Mouse (Mus musculus): Measurements from ENCODE around the gene Mark3.
"Not testable (repeated sequence)": the region's sequence is repeated elsewhere in the genome, so short reads cannot be mapped to it uniquely, and the experiment has no call there.

The Mark3 gene

DNA sequence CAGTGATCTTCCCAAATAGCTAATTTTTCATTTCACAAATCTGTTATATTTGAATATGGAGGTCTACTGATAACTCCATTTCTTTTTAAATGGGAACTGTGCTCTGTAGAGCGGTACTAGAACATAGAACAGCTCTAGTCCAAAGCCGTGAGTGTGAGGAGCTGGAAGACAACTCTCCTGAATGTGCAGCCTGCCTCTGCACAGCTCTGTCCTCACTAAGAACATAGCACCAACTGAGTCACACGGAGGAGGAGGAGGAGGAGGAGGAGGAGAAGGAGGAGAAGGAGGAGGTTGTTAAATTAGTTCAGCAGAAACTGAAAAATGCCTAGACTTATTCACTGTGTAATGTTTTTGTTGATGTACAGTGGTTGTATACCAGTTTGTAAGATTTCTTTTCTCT, 78.6 kb downstream of the Mark3 start:
- peak; percentile 17; the same call in 1 of the 2 replicates for ATAC-seq (ENCODE audit: low TSS enrichment)

DNA sequence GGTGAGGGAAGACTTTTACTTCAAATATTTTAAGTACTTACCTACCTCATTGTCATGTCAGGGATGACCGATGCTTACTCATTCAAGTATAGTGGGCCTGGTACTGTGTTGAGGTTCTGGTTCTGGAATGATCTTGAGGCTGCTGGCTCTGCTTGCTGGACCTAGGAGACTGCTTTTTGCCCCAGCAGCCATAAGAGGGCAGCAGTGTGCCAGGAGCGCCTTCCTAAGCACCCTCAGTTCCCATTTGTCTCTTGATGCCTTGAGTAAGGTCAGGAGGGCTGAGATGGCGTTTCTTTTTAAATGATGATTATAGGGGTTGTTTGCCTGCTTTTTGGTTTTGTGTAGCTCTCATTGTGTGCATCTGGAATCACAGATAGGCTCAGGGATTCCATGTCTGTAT, 79.1 kb downstream of the Mark3 start:
- ATAC-seq (ENCODE audit: low TSS enrichment) = peak; percentile 60

DNA sequence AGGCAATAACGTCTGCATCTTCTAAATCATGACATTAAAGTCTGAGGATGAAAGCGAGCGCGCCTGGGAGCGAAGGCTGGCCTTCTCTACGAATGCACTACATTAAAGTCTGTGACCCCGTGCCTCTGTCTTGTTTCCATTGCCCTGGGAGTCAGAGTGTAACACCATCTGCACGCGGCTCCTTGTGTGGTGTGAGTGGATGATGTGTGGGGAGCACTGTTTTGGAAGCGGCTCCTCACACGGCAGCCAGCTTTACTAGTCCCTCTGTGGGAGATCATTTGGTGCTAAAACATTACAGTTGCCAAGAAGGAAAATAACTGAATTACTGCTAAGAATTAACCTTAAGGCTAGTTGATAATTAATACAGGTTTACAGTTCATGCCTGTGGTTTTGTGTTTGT, 81.4 kb downstream of the Mark3 start:
- no peak for ATAC-seq (ENCODE audit: low TSS enrichment)

- ATAC-seq (ENCODE audit: low TSS enrichment) = no peak
Observed at GRCm38 (mm10) chr12:111659331-111659730, 85.0 kb downstream of the Mark3 start.

DNA sequence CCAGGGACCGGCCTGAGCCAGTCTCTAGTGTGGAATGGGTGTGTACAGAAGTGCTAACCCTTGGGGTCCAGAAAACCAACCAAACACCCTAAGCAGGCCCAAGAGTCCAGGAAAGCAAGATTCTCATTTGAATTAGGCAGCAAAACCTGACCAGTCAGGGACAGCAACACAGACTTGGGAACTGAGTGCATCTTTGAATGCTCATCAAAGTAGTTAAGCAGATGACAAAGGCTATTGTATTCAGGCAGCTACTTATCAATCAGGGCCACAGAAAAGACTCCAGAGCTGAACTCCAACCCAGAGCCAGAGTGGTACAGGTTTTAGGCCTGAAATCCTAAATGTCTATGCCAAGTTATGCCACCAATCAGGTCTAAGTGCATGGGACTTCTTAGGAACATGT, 86.3 kb downstream of the Mark3 start:
- ATAC-seq (ENCODE audit: low TSS enrichment) = no peak

GRCm38 (mm10) chr12:111661554-111661953, 87.2 kb downstream of the Mark3 start:
- not testable (repeated sequence) for ATAC-seq (ENCODE audit: low TSS enrichment)

DNA sequence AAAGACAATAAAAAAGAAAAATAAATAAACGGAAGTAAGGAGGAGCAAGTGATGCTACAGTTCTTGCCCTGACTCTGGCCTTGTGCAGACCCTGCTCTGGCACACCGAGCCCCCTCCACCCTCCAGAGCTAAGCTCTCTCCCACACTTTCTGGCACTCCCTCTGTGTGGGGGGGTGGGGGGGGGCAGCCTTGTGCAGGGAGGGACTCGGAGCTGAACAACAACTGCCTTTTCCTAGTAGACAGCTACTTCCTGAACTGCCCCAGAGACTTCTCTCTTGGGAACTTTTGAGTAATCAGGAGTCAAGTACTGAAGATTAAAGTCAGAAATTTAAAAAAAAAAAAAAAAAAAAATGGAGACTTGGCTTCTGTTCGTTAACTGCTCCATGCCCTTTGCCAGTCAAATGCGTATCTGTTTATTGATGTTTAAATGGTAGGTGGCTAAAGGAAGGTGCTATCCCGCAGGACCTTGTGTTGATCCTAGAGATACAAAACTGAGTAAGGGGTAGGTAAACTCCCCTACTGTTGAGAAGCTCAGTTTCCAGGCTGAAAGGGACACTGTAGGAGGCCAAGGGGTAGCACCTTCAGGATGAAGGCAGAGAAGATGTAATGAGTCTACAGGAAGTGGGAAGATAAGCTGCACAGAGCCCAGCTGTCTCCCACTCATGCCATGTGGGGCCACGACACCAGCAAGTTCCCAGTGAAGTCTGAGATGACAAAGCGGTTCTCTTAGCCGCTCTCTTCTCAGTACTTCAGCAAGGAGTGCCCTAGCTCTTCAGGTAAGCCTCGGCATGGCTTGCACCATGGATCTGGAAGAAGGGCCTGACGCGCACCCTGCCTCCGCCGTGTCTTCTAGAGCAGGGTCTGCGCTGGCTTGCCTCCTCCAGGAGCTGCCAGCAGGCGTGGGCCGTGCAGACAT, 89.2 kb downstream of the Mark3 start:
- ATAC-seq (ENCODE audit: low TSS enrichment) = no peak

- no peak for ATAC-seq (ENCODE audit: low TSS enrichment)
Observed at GRCm38 (mm10) chr12:111664144-111664634, 89.9 kb downstream of the Mark3 start.

DNA sequence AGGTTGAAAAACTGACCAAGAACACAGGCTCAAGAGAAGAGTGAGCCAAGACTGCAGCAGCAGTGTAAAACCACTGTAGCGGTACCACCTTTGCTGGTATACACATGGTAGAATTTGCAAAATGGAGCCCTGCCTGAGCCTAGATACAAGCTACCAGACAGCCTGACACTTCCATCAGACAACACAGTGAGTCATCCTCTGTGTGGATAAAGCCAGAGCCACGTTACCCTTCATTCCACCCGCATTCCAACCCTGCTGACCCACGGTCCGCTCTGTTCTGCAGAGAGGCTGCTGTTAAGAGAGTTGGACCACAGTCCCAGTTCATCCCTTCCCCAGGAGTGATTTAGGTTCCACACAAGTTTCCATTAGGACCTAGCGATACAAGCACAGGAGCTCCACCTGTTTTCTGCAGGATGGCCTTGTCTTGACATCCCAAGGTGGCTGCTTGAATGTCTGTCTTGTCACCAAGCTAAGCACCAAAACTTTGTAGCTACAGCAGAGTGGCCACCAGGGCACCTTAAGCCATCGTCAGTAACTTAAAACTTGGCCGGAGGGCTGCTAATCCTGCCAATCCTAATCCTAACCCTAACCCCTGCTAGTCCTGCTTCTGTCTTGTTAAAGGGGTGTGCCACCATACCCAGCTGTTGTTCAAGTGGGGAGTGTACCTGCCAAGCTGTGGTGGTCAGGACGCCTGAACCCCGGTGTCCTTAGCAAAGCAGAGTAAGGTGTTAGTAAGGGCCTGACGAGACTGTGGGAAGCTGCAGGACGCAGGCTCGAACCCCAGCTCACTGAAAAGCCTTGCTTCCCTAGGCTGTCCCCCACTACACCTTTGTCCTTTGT, 90.9 kb downstream of the Mark3 start:
- ATAC-seq (ENCODE audit: low TSS enrichment) = no peak

DNA sequence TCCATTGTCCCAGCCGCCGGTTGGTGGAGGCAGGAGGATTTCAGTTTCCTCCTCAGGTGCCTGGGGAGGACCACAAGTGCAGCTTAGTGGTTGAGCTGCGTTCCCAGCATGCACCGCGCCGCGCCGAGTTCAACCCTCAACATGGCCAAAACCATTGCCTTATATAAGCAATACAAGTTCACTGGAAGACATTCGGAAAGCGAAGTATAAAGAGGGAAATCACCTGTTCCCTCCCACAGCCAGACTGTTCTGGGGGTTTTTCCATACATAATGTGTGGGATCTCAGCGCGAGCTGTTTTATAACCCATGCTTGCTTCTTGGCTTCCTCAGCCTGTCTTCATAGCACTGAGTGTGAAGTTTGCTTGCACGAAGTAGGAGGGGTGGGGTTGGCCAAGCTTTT, 92.1 kb downstream of the Mark3 start:
- peak; percentile 44 for ATAC-seq (ENCODE audit: low TSS enrichment)

- ATAC-seq (ENCODE audit: low TSS enrichment) = no peak
Observed at GRCm38 (mm10) chr12:111667421-111667820, 93.1 kb downstream of the Mark3 start.

DNA sequence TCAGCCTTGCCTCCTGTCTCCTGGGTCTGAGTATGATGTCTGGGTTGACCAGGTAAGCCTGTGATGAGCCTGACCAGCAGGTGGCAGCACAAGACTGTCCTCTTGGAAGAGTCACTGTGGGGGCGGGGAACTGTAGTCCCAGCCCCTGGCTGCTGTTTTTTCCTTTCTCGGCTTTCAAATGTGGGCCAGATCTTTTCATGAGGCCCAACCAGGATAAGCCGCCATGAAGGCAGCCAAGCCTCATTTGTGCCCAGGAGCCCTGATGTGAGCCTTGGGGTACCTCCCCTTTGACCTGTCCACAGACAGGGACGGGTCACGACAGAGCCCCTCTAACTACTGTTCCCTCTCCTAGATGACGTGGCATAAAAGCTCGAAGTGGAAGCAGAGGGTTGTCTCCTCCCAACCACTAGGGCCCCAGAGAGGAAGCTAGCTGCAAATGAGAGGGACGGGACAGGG, 94.2 kb downstream of the Mark3 start:
- ATAC-seq (ENCODE audit: low TSS enrichment) = peak; percentile 8

- ATAC-seq (ENCODE audit: low TSS enrichment) = peak; percentile 3; the same call in 1 of the 2 replicates
Observed at GRCm38 (mm10) chr12:111669000-111669788, 94.9 kb downstream of the Mark3 start.

DNA sequence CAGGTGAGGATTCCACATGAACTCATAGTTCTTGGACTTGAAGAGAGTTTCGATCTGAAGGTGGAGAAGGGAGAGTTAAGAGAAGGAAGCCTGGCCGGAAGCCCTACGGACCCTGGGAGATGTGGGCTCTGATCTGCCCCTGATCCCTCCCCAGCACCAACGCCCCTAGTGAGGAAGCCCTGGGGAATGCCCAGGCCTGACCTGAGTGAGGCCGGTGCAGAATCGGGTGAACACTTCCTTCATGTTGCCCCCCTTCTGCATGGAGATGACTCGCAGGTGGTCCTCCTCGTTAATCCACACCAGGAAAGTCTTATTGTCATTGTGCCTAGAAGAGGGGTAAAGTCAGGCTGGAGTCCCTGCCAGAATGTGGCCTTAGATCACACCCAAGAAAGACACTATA, 95.6 kb downstream of the Mark3 start:
- no peak for ATAC-seq (ENCODE audit: low TSS enrichment)

DNA sequence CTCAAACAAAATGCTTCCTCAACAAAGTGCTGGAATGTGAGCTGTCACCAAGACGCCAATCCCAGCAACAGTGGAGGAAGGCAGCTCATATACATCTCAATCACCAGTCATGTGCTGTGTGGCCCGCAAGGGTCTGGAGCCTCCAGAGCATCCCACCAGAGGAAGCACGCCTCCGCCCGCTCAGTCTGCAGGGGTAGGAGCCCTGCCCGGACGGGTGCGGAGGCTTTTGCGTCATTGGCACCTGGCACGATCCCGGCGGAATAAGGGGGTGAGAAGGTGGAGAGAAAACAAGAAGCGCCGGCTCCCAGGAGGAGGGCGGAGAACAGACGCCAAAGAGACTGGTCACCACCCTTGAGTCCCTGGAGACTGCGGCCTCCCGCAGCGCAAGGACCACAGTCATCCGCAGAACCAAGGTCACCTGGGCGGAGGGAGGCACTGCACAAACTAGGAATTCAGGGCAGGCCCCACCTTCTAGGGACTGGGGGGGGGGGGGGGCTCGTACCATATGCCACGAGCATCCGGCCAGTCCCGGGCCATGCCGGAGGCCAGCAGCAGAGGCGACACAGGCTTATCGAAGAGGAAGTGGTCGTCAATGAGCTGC, 96.1 kb downstream of the Mark3 start:
- ATAC-seq (ENCODE audit: low TSS enrichment) = peak; percentile 10; the same call in 1 of the 2 replicates

DNA sequence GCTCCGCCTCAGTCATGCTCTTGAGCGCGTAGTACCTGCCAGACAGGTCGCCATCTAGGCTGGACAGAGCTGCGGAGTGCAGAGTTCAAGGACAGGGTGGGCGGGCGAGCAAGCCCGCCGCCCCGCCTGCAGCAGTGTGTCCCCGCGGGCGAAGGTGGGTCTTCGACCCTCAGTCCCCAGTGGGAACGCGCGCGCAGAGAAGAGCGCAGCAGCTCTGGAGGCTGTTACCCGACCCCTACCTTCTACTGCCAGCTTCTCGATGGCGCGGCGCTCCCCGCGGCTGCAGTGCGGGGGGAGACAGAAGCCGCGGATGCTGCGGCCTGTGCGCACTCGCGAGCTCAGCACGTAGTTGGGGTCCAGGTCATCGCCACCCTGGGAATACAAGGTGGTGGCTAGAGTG, 96.7 kb downstream of the Mark3 start:
- ATAC-seq (ENCODE audit: low TSS enrichment) = no peak

GRCm38 (mm10) chr12:111671431-111671902, 97.1 kb downstream of the Mark3 start:
- ATAC-seq (ENCODE audit: low TSS enrichment) = no peak; the same call in 1 of the 2 replicates

GRCm38 (mm10) chr12:111672176-111672575, 97.9 kb downstream of the Mark3 start, which contains the start of gene Ckb:
TSS of gene Ckb (minus strand) at chr12:111672338.
- peak; percentile 66 for ATAC-seq (ENCODE audit: low TSS enrichment)

DNA sequence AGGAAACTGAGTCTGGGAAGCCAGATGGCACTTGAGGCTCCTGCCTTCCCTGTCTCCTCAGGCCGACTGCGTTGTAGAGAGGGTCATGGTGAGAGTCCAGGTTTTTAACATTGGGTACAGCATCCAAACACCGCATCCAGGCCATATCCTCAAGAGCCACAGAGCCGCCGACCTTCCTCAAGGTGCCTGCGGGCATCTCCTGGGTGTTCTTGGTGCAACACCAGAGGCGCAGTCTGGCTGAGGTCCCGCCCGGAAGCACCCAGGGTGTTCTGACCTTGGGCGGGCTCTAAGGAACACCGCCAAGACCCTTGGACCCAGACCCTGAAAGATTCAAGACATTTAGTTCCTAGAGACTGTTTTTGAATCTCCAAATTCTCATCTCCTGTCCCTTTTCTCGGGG, 98.3 kb downstream of the Mark3 start:
- peak; percentile 4; the same call in 1 of the 2 replicates for ATAC-seq (ENCODE audit: low TSS enrichment)

GRCm38 (mm10) chr12:111674850-111675486, 100.6 kb downstream of the Mark3 start:
- ATAC-seq (ENCODE audit: low TSS enrichment) = no peak
